Mouse (Mus musculus) lung, postnatal 0 days (tissue): ENCODE data around the gene Clec16a.

Source experiments
- CTCF ChIP-seq: IDR thresholded peaks from 2 replicates; pipeline ENCODE4 v1.5.1; 2016; ENCODE audit warnings: antibody characterized with exemption, mild to moderate bottlenecking
- EP300 ChIP-seq: IDR thresholded peaks from 2 replicates; pipeline ENCODE4 v1.6.1; 2016; ENCODE audit warnings: antibody characterized with exemption, mild to moderate bottlenecking, control low read depth

- TF ChIP-seq CTCF = no peak
- no peak for TF ChIP-seq EP300
Observed at GRCm38 (mm10) chr16:10692848-10693247, 147.7 kb downstream of the Clec16a start.
